Mouse (Mus musculus): ENCODE measurements around the gene 1810009A15Rik.
A peak's percentile ranks its signal among the peaks of the same experiment; 100 is the strongest.
"Not testable (repeated sequence)": the region's sequence is repeated elsewhere in the genome, so short reads cannot be mapped to it uniquely, and the experiment has no call there.

Gene 1810009A15Rik

DNA sequence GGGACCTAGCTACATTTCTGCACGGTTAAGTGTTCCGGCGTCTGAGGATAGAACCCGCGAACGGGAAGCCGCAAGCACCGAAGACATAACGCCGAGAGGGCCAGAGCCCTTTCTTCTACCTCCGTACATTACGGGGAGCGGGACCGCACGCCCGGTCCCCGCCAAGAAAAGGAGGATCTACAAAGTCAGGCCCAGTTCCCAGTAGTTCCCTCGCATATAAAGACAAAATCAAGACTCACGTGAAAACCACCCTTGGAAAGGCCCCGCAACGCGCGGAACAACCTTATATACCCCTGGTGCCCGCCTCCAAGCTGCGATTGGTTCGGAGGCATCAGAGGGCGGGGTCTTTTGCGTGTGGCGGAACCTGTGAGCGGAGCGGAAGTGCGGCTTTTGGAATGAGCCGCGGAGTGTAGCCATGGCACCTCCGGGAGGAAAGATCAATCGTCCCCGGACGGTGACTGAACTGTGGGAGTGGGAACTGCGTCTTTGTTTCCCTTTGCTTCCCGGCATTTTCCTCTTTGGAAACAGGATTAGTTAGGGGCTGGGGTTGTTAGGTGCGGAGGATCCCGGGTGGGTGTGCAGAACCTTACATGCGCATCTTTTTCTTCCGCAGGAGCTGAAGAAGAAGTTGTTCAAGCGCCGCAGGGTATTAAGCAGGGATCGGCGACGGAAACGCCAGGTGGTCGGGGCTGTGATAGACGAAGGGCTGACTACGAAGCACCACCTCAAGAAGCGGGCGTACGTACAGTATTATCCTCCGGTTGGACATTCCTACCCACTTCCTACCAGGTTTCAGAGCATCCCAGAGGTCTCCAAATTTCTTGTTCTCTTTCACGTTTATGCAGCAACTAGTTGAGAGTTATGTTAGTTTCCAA lies at the start of gene 1810009A15Rik, which contains the start of gene Gm49416:
TSS of gene 1810009A15Rik (plus strand) at position 343 of the 875 bp plus-strand sequence.
TSS of gene Gm49416 (plus strand) at position 416 of the 875 bp plus-strand sequence.
- peak; percentile 92 for ATAC-seq (ENCODE audit: low TSS enrichment)

DNA sequence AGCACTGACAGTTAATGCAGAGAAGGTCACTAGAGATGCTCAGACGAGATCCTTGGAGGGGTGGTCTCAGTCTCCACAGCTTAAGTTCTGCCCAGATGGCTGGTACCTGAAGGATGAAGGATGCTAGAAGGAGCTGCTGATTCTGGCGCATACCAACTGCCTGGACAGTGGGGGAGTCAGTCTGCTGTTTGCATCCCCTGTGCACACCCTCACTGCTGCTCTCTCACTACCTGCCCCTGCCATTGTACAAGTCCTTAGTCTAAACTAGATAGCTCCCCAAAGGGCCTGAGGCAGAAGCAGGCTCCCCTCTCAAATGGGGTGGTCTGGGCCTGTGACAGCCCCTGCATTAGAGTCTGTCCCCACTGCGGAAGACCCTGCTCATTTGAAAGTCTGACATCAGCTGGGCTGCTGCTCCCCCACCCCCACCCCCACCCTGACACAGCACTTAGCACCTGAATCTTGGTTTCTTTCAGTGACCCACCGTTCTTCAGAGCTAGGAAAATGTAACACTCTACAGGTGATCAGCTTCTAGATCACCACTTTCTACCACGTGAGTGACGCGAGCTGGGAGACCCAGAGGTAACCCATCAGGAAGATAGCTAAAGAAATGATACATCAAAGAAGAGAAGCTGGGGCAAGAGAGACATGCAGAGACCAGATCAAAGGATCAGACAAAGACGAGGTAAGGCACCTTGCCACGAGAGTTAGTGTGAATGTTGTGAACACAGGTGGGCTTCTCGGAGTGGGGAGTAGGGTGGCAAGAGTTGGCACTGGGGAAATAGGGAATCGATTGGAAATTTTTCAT lies 49.3 kb upstream of the 1810009A15Rik start, which contains the start of gene Gng3:
TSS of gene Gng3 (minus strand) at position 92 of the 805 bp plus-strand sequence.
- ATAC-seq (ENCODE audit: low TSS enrichment) = peak; percentile 70

DNA sequence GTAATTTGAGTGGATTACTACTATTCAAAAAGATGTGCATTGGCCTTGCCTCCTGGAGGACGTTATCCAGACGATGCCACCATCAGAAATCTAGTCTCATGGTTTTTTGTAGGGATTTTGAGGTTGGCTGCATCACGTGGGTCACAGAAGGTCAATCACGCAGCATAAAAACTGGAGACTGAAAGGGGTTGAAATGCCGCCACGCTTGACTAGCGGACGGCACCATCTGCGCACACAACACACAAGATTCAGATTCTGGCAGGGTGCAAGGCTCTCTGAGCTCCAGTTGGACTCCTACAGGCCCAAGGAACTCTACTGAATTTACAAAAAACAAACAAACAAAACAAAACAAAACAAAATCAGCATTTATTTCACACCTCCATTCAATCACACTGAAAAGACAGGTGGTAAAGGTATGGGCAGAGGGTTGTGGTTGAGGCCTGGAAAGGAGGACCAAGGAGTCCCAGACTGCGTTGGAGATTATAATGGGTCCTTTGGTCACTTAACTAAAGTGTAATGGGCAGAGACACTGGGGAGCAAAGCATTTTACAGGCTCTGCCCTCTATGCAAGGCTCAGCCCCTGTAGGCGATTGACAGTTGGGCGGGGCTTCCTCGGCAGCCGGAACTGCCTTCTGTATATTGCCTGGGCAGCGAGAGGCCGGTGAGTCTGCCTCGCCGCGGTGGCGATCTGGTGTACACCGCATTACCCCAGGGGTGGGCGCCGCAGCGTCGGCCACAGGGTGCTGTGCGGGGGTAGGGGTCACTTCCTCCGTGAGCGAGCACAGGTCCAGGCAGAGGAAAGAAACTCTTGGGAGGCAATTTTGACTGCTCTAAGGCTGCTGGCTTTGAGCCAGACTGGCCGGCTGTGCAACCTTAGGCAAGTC lies 48.5 kb upstream of the 1810009A15Rik start:
- peak; percentile 44 for ATAC-seq (ENCODE audit: low TSS enrichment)

DNA sequence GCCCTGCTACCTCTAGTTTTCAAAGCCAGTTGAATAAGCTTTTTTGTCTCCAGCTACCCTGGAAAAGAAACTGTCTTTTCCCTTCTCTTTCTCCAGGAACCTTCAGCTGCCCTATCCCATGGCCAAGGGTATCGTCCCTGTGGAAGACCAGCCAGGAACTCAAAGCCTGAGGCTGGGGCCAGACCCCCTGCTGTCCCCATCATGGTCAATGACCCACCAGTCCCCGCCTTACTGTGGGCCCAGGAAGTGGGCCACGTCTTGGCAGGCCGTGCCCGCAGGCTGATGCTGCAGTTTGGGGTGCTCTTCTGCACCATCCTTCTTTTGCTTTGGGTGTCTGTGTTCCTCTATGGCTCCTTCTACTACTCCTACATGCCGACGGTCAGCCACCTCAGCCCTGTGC lies 47.6 kb upstream of the 1810009A15Rik start:
- ATAC-seq (ENCODE audit: low TSS enrichment) = no peak

DNA sequence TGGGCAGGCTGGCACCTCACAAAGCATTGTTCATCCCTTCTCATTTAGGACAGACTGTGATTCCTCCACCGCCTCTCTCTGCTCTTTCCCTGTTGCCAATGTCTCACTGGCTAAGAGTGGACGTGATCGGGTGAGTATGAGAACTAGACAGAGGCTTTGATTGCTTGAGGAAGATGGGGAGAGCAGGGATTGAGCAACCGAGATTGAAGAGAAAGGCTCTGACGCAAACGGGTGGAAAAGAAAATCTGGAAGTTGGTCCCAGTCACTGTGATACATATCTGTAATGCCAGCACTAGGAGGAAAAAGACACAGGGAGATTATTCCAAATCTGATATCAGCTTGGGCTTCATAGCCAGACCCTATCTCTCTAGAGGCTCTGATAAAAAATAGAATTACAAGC lies 45.7 kb upstream of the 1810009A15Rik start:
- no peak for ATAC-seq (ENCODE audit: low TSS enrichment)

DNA sequence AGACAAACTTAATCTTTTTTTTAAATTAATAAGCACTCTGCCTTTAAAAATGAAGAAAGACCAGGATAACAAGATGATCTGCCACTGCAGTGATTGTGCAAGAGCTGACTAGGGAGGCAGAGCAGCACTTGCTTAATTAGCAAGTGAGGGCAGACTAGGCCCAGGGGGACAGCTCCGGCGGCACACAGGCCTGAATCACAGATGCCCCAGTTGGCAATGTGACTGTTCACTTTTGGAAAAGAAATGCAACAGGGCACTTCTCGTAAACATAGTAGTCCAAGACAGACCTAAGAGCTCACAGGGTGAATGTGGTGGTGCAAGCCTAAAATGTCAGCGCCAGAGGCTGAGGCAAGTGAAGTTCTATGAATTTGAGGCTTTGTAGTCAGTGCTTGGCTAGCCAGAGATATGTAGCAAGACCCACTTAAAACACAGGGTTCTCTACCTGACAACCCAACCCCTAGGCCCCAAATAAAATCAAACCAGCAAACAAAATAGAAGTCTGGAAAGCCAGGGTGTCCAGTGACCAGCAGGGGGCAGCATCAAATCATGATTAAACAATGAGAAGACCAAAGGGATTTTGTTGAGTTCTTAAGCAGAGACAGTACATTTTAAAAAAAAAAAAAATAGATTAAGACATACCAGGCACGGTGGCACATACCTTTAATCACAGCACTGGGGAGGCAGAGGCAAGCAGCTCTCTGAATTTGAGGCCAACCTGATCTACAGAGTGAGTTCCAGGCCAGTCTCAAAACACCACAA lies 44.1 kb upstream of the 1810009A15Rik start:
- no peak for ATAC-seq (ENCODE audit: low TSS enrichment)

DNA sequence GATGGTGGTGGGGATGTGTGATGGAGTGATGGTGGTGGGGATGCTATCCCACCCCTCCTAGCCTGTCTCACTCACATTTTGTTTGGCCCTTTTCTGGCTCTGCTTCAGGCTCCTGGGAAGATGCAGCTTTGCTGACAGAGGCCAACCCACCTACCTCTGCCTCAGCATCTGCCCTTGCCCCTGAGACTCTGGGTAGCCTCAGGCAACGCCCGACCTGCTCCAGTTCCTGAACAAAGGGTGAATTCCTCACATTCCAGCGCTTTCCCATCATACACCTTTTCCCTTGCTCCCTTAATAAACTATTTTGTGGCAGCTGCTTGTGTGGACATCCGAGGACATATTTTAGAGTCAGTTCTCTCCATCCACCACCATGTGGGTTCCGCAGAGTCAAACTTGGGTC lies 40.3 kb upstream of the 1810009A15Rik start:
- ATAC-seq (ENCODE audit: low TSS enrichment) = no peak

DNA sequence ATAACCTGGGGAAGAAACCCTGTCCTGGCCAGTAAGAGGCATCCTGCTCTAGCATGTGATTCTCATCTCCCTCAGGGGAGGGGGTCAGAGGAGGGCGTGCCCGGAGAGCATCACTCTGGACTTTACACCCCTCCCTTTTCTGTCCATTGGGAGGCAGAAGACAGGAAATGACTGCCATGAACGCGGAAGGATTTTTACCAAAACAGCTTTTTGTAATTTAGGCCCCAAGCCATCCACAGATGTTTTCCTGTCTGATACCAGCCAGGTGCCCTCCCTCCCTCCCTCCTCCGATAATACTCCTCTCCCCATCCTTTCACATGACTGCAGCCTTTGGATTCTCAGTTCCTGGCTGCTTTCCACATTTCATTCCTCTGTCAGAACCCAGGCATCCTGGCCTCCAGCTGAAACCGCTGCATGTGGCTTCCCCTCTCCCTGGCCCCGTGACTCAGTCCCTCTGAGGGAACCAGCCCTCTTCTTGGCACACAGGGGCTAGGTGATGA lies 38.2 kb upstream of the 1810009A15Rik start, which contains the start of gene Lrrn4cl:
TSS of gene Lrrn4cl (plus strand) at position 367 of the 500 bp plus-strand sequence.
- no peak for ATAC-seq (ENCODE audit: low TSS enrichment)

DNA sequence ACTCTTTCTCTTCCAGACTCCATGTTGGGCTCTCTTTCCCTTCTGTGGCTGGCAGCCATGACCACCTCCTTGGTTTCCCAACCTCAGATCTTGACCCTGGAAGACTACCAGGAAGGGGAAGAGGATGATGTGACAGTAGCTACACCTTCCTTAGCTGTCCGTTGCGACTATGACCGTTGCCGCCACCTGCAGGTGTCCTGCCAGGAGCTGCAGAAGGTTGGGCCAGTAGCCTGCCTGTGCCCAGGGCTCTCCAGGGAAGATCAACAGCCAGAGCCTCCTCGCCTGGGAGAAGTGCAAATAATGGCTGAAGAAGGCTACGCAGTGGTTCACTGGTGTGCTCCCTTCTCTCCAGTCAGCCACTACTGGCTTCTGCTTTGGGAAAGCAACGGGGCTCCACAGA lies 37.0 kb upstream of the 1810009A15Rik start:
- no peak for ATAC-seq (ENCODE audit: low TSS enrichment)

DNA sequence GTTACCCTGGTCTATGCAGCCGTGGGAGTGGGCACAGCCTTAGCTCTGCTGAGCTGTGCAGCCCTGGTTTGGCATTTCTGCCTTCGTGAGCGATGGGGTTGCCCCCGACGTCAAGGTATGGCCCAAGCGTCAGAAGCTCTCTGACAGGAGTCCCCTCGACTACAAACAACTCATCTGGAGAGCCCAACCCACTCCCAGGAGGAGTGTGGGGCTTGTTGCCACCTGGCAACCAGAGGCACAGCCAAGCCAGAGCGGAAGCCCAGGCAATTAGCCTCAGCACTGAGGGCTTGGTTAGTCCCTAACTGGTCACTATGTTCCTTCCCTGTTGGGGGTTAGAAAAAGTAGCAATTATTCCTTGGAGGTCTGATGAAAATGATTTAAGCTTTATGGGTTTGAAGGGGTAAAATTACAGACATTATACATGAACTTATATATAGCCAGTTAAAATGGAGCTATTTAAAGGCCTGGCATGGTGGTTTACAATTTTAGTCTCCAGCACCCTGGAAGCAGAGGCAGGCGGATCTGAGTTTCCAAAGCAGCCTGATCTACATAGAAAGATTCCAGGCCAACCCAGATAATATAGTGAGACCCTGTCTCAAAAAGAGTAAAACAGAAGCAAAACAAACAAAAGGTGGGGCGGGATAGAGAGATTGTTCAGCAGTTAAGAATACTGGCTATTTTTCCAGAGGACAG lies 36.3 kb upstream of the 1810009A15Rik start:
- peak; percentile 79 for ATAC-seq (ENCODE audit: low TSS enrichment)

DNA sequence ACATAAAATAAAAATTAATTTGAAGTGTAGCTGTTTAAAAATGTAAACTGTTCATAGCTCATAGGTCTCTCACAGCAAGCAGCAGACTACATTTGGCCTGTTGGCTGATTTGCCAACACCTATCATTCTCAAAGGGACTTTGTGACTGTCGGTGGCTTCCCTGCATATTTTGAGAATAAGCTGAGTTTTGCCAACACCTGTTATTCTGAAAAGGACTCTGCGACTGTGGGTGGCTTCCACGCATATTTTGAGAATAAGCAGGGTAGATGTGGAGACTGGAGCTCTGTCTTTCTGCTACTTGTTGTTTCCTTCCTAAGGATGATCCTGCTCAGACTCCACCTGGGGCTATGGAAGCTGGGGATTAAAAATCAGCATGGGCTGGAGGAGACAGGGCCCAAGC lies 35.5 kb upstream of the 1810009A15Rik start:
- ATAC-seq (ENCODE audit: low TSS enrichment) = peak; percentile 47

DNA sequence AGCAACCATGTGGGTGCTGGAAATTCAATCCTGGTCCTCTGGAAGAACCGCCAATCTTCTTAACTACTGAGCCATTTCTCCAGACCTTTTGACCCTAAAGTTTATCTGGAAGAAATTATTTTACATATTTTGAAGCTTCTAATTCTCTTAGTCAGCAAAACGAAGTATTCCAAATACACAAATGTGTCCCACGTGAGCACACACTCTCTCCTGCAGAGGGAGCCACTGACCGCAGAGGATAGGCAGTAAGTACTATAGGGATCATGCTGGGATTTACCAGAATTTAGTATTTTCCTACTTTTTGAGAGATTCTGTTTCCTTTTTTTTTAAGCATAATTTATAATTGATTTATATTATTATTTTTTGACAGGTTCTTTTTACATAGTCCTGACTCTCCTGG lies 31.0 kb upstream of the 1810009A15Rik start:
- ATAC-seq (ENCODE audit: low TSS enrichment) = no peak

DNA sequence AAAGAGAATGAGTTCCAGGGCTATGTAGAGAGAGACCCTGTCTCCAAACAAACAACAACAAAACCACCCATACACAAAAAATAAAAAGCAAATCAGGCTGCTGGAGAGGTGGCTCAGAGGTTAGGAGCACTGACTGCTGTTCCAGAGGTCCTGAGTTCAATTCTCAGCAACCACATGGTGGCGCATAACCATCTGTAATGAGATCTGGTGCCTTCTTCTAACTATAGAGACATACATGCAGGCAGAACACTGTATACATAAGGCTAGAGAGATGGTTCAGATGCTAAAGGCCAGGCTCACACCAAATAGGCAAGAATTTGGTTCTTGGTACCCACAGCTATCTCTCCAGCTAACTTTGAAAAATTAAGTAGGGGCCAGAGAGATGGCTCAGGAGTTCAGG lies 29.6 kb upstream of the 1810009A15Rik start:
- 0 out of 2 replicates have a peak, but pooled peaks have one; percentile 55 for ATAC-seq (ENCODE audit: low TSS enrichment)

DNA sequence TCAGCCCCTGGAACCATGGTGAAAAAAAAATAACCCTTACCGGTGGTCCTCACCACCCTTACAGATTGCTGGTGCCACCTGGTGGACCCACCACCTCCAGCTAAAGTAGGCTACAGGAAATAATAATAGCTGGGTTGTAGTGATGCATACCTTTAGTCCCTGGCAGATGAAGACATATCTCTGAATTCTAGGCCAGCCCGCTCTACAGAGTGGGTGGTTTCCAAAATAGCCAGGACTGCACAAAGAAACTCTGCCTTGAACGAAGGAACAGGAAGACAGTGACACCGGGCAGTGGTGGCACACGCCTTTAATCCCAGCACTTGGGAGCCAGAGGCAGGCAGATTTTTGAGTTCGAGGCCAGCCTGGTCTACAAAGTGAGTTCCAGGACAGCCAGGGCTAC lies 24.4 kb upstream of the 1810009A15Rik start:
- peak; percentile 90 for ATAC-seq (ENCODE audit: low TSS enrichment)

DNA sequence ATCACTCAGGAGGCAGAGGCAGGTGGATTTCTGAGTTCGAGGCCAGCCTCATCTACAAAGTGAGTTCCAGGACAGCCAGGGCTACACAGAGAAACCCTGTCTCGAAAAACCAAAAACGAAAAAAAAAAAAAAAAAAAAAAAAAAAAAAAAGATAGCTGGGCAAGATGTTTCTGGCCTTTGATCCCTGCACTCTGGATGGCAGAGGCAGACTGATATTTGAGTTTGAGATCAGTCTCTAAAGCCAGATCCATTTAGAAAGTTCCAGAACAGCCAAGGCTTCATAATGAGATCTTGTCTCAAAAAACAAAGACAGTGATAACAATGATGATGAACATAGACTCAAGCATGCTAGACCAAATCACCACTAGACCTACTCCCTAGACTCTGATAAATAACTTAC lies 18.3 kb upstream of the 1810009A15Rik start:
- ATAC-seq (ENCODE audit: low TSS enrichment) = not testable (repeated sequence)

DNA sequence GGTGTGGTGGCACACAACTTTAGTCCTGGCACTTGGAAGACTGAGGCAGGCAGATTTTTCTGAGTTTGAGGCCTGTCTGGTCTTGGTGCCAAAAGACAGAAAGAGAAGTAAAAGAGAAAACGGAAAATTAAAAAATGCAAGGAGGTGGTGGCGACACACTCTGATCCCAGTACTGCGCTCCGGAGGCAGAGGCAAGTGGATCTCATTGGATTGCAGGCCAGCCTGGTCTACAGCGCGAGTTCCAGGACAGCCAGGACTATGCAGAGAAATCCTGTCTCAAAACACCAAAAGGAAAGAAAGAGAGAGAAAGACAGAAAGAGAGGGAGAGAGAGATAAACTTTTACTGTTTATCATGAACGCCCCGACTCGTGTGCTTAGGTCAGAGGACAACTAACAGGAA lies 17.8 kb upstream of the 1810009A15Rik start:
- ATAC-seq (ENCODE audit: low TSS enrichment) = peak; percentile 9; the same call in 1 of the 2 replicates

DNA sequence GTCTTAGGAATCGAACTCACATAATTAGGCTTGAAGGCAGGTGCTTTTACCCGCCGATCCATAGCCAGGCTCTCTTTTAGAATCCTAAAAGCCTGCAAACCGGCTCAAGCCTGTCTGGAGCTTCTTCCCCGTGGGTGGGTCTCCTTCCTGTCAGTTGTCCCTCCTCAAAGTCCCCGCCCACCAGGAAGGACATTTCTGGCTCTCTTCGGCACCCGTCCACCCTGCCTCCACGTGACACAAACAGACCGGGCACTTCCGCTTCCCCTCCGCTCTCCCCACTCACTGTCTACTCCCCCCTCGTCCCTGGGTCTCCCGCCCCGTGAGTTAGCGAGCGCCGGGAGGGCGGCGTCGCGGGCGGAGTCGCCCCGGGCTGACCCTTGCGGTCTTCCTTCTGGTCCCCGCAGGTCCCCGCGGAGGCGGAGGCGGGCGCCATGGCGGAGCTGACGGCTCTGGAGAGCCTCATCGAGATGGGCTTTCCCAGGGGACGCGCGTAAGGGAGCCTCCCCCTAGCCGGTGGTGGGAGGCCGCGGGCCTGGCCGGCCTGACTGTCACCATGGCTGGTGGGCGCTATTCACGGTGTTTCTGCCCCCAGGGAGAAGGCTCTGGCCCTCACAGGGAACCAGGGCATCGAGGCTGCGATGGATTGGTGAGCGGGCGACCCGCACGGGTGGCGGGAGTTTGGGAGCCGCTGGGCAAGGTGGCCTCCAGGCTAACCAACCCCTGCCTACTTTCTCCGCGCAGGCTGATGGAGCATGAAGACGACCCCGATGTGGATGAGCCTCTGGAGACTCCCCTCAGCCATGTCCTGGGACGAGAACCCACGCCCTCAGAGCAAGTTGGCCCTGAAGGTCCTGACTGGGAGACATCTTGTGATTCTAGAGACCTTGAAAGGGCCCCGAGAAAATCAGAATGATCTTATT lies 17.1 kb upstream of the 1810009A15Rik start, which contains the start of gene Ubxn1:
TSS of gene Ubxn1 (plus strand) at position 230 of the 920 bp plus-strand sequence.
- peak; percentile 91 for ATAC-seq (ENCODE audit: low TSS enrichment)

DNA sequence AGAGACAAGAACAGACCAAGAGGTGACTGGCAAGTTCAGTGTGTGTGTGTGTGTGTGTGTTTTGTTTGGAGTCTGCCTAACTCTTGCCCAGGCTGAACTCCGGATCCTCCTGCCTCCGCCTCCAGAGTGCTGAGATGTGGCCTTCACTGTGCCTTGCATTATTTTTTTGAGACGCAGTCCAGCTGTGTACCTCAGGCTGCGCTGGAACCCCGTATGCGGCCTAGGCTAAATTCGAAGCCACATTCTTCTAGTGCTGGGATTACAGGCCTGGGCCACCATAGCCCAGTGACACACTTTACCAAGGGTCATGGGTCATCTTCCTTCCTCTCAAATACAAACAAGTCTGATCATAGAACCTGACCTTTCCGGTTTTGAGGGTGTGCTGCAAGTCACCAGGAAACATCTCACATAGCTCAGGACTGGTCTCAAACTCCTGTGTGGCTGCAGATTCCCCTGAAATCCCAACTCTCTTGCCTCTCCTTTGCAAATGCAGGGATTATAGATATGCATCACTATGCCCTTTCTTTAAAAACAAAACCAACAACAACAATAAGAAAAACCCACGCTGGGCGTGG lies 16.3 kb upstream of the 1810009A15Rik start:
- no peak for ATAC-seq (ENCODE audit: low TSS enrichment)
